Mouse (Mus musculus) ES-Bruce4 (cell line): ENCODE results near the gene Ptpn14.

ENCODE experiments used
- CTCF ChIP-seq: IDR thresholded peaks from one replicate; pipeline ENCODE4 v1.8.1; 2011; ENCODE audit warnings: low read depth, low read length
- POLR2A ChIP-seq: IDR thresholded peaks from one replicate; pipeline ENCODE4 v1.8.1; 2011; ENCODE audit warnings: low read length; ENCODE audit not compliant: insufficient read depth

- TF ChIP-seq CTCF = no peak
- TF ChIP-seq POLR2A = no peak
Observed at GRCm38 (mm10) chr1:189902413-189902812, 174.3 kb downstream of the Ptpn14 start.
